Mouse (Mus musculus): ENCODE measurements around the gene Gas7.

DNA sequence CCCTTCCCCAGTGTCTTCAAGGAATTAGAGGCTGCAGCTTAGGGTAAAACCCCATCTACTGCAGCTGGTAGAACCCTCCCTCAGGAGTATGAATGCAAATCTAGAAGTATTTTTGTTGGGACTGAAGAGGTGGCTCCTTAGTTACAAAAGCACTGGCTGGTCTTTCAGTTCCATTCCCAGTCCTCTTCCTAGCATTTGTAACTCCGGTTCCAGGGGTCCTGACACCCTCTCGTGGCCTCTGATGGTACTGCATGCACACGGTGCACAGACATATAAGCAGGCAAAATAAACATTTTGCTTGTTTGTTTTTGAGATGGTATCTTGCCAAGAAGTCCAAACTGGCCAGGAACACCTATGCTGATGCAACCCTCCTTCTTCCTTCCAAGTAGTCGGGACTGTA, 23.4 kb upstream of the Gas7 start:
- TF ChIP-seq GATA1 (IDR thresholded peaks at IDR 0.05; ENCODE audit: borderline replicate concordance, low read length): no peak
- no peak for TF ChIP-seq FLI1 (IDR thresholded peaks at IDR 0.05; ENCODE audit: low read length)

All from megakaryocyte, embryonic 14.5 days (primary cell).